Mouse (Mus musculus) retina, postnatal 7 days (tissue): ENCODE data around the gene Kank2.
A peak's percentile ranks its signal among the peaks of the same experiment; 100 is the strongest.
"Not testable (repeated sequence)": the region's sequence is repeated elsewhere in the genome, so short reads cannot be mapped to it uniquely, and the experiment has no call there.

Experiments
- DNase-seq: peaks from one replicate; pipeline ENCODE4 v3.0.0-alpha.2; 2012; ENCODE audit warnings: low read depth, low spot score

Kank2 gene

DNA sequence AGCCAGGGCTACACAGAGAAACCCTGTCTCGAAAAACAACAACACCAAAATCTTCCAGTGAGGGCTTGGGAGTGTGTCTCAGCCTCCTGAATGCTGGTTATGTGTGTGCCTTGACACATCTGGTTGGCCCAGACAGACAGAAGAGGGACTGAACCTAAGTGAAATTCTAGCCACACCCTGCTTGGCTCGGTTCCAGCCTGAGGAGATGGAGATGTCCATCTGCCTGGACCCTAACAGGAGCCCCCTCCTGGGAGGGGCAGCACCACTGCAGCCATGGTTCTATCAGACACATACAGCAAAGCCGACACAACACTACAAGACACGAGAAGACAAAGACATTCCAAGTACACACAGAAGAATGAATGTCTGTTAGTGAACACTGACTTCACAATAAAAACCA lies 19.6 kb upstream of the Kank2 start:
- DNase-seq: no peak

DNA sequence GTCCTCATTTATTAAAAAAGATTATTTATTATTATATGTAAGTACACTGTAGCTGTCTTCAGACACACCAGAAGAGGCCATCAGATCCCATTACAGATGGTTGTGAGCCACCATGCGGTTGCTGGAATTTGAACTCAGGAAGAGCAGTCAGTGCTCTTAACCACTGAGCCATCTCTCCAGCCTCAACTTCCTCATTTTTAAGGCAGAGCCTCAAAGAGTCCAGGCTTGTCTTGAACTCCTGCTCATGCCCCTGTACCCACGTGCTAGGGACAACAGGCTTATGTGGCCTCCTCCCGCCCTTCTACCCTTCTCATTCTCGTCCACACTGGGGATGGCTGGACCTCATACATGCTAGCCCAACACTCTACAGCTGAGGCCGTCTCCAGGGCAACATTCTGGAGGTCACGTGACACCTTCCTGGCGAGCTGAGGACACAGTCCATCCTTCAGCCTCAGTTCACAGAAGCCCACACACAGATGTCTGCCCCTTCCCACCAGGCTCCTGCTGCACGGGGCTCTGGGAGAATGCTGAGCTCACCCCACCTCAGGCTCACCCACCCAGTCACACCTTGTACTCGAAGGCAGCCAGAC lies 18.3 kb upstream of the Kank2 start:
- no peak for DNase-seq

DNA sequence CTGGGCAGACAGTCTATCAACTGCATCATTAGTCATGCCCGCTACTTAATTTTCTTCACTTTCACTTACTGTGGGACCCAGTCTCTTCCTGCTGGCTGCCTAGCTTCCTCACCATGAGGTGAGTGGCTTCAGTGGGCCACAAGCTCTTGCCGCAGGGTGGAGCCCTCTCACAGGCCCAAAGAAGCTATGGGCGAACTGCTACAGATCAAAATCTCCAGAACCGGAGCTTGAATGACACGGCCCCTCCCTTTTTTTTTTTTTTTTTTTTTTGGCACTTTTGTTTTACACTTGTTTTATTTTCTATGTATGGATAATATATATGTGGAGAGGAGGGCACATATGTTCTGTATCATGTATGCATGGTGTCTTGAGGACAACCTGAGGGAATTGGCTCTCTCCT lies 12.6 kb upstream of the Kank2 start:
- DNase-seq: no peak

DNA sequence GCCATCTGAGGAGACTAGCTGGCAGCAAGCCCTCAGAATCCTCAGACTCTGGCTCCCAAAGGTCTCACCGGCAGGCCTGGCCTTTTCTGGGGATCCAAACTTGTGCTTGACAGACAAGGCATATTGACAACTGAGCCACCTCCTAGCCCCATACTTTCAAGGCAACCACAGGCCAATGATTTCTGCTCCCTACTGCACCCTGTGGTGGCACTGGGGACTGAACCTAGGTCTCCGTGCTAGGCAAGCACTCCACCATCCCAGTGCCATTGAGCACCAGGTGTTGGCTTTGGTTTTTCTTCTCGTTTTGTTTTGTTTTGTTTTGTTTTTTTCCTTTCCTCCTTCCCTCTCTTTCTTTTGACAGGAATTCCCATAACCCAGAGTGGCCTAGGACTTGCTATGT lies 10.0 kb upstream of the Kank2 start:
- DNase-seq: no peak

DNA sequence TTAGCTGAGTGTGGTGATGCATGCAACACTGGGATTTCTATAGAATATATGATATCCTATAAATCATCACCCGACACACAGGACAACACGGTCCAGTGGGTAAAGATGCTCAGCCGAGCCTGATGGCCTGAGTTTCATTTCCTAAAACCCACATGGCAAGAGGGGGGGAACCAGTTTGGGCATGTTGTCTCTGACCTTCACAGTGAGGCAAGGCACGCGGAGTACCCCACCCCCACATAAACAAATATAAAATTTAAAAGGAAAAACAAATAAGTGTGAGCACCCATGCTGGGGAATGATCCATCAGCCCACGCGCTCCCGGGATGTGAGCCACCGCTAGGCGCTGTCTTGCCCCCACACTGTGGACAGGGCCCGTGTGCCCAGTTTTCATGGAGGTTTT lies 8.4 kb upstream of the Kank2 start:
- no peak for DNase-seq

DNA sequence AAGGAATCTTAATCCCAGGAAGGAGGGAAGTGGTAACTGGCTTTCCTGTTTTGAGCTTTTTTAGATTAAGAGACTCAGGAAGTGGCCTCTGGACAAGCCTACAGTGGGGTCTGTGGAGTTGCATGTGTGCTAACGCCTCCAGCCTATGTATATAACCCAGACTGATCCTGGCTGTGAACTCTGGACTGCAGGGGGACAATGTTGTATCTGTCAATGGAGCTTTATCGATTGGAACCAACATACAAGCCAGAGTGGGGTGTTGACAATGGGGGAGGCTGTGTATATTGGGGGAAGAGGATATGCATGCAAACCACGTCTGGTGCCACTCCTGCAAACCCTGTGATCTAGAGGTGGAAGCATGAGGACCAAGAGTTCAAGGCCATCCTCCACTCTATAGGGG lies 7.8 kb upstream of the Kank2 start:
- no peak for DNase-seq

DNA sequence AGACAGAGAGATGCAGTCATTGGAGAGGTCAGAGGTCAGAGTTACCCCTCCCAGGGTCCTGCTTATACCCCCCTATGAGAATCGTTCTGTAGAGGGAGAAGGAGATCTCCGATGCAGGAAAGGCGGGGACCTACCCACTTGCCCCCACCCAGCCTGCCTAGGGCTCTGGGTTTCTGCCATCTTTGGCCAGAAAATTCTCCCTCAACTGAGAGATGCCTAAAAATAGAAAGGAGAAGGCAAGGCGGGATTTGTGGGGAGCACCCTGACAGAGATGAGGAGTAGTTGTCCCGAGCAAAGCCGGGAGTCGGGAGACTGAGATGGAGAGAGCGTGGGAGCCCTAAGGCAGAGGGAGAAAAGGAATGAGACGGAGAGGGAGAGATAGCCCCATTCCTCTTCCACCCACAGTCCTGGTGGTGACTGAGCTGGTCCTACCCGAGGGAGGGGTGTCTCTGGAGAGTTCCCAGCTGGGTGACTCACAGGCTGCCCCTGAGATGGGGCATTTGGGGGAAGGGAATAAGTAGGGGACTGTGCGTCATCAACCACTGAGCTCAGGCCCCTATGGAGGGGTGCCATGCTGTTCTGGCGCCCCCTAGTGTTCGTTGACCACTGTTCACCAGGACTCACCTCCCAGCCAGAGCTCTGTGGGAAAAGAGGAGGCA lies 5.6 kb upstream of the Kank2 start:
- peak; percentile 80 for DNase-seq

DNA sequence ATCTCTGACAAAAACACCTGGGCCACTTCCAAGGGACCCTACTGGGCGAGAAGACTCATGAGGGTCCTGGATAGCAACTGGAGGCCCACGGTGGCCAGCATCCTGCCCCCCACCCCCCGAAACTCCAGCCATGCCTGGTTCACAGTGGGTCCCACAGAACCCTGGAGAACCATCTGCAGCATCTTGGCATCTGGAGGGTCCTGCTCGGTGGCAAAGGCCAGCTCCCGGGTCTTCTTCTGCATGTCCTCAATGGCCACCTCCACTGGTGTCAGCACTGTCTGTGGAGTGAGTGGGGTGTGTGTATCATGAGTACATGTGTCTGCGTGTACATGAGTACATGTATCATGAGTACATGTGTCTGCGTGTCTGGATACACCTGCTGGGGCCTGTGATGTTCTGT lies 3.0 kb upstream of the Kank2 start:
- no peak for DNase-seq

DNA sequence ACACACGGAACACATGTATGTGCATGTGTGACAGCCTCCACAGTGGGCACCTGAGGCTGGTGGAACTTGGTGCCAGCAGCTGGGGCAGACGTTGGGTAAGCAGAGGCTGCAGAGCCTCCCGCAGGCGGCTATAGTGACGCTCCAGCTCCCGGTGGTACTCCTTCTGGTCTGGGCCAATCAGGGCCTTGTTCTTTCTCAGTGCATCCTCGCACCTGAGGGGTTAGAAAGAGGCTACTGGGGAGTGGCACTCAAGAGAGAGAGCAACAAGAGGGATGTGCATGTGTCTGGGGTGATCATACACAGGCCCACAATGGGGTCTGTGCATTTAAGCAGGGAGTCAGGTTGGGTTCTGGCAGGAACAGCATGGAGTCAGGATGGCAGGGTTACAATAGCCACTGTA lies 2.6 kb upstream of the Kank2 start:
- DNase-seq: no peak

DNA sequence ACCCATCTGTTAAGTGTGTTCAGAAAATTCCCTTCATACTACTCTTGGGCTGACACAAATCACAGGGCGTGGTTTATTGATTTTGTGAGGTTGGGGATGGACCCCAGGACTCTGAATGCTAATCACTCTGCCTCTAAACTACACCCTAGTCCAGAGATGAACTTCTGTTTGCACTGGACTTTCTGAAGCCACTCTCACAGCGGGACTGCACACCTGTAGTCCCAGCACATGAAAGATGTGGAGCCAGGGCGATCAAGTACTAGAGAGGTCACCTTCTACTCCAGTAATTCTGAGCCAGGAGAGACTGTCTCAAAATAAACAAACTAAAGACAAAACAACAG lies 436 bp upstream of the Kank2 start:
- no peak for DNase-seq

DNA sequence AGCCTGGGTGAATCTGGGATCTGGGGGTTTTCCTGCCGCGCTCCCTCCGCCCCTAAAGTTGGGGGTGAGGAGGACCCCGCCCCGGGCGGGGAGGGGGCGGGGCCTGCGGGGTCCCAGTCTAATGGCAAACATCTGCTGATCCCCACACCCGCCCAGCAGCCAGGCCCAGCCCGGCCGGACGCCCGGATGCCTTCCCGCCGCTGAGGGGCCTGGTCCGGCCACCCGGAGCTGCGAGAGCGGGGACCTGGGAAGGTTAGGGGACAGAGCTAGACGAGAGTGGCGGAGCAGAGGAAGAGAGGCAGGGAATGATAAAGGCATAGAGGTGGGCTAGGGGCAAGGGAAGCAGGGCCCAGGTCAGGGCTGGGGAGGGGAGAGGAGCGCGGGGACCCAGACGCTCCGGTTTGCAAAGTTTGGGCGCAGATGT lies 611 bp downstream of the Kank2 start:
- DNase-seq: no peak

DNA sequence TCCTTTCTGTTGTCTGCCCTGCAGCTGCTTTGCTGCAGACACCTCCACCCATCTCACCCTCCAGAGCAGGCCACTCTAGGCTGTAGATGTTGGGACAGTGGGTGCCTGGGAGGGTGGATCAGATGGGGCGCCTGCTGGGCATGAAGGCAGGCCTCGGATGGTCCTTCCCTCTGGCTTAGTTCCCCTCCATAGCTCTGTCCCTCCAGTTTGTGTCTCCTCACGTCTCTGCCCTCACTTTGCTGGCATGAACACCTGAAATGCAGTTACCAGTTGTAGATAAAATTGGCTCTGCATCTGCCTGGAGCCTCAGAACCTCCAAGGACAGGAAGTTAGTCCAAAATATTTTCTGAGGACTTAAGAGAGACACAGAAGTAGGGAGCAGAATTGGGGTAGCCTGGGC lies 1.6 kb downstream of the Kank2 start:
- DNase-seq: no peak

DNA sequence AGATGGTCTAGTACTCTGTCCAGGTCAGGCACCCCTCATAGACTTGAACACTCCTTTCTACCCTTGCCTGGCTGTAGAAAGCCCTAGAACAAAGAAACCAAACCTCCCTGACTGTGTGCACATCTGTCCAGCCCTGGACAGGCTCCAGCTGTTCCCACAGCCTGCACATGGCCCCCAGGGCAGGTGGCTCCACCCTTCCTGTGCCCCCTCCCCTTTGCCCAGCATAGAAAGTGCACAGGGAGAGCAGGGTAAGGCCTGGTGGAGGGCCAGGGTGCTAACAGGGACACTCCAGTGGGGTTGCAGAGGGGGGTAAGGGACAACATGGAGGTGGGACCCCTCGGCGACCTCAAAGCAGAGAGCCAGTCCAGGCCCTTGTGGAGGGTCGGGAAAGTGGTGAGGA lies 2.3 kb downstream of the Kank2 start:
- no peak for DNase-seq

DNA sequence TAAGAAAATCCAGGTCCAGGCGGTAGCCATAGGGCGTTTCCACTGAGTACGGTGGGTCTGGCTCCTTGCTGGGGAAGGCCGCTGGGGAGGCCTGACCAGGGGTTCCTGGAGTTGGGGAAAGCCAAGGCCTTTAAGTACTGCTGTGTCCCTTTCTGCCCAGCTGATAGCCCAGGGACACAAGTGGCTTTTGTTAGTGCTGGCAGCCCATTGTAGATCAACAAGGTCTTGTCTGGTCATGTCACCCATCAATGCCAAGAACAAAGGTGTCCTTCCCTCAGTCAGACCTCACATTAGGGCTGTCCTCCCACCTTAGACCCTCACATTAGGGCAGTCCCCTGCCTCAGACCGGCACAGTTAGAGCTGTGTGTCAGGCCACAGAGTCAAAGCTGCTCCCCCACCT lies 3.0 kb downstream of the Kank2 start:
- DNase-seq: no peak

DNA sequence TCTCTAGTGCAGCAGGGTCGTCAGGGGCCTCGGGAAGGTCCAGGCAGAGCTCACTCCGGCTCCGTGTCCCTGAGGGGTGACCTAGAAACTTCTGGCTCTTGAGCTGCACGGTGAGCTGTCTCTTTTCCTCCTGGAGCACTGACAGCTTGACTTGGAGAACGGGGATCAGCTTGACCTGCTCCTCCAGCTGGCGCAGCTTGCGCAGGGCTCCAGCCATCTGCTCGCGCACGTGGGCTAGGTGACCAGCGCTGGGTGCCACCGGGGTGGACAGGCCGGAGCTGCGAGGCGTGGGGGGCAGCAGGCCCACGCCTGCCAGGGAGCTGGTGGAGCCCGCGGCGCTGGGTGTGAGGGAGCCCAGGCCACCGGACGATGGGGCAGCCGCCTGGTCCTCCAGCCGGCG lies 3.6 kb downstream of the Kank2 start:
- DNase-seq: no peak

DNA sequence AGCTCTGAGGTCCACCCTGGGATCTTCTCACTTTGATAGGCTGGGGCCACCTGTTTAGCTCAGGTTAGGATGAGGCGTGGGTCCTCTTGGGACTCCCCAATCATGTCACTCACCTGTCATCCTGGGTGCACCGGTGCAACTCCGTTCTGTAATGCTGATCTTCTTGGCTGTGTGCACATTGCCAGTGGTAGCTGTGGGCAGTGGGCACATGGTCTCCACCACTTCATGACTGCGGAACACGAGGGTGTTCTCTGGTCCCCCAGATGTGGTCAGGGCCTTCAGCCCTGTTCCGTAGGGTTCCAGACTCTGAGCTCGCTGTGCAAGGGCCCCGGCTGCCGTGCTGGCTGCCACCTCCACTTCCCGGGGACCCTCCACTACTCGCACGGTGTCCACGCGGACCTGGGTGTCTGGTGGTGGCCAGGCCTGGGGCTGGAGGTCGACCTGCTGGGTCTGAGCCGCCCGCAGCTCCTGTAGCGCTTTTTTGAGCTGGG lies 4.2 kb downstream of the Kank2 start:
- DNase-seq: no peak

DNA sequence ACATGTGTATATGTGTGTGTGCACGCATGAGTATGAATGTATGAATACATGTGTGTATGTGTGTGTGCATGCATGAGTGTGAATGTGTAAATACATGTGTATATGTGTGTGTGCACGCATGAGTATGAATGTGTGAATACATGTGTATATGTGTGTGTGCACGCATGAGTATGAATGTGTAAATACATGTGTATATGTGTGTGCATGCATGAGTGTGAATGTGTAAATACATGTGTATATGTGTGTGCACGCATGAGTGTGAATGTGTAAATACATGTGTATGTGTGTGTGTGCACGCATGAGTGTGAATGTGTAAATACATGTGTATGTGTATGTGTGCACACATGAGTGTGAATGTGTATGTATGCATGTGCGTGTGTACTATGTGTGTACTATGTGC lies 5.0 kb downstream of the Kank2 start:
- DNase-seq: not testable (repeated sequence)

DNA sequence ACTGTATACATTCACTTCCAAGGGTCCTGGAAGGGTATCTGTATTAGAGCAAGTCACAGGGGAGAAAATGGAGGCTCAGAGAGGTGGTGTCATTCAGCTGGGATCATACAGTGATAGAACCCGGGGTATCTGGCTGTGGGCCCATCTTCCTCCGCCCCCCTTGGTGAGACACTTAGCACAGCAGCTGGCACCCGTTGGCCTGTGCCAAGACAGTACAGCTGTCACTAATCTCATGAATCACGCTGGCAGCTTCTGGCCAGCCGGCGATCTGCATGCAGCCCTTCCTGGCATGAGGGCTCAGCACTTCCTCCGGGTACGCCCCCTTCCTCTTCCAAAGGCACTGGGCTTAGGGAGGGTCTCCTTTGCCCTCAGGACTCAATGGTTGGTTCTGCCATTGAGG lies 5.9 kb downstream of the Kank2 start:
- DNase-seq: peak; percentile 50

DNA sequence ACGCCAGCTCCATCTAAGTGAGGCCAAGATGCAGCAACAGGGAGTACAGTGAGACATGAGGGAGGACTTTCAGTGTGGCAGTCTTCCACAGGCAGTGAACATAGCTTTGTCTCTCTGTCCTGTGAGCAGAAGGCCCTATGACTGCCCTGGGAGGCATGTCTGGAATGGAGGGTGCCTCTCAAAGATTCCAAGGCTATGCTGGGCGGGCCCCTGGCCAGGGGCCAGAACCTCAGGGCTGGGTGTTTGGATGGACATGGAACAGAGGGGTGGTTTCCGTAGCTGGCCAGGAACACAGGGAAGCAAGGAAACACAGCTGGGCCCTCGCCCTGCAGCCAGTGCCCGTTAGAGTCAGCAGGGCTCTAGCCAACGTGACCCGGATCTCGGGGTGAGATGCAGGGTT lies 6.7 kb downstream of the Kank2 start:
- DNase-seq: no peak

DNA sequence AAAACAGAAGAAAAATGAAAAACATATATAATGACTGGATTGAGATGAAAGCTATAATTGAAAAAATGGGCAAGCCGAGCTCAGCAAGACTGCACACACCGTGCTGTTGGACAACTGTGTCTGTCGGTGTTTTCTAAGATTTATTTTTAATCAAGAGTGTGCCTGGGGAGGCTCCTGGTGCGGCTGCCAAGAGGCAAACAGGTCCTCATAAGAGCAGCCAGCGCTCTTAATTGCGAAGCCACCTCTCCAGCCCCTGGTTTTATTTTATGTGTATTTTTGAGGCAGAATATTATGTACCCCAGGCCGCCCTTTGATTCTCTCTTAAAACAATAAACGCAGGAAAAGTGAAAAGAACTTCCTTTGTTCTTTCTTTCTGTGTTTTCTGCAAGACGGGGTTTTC lies 10.3 kb downstream of the Kank2 start:
- no peak for DNase-seq

DNA sequence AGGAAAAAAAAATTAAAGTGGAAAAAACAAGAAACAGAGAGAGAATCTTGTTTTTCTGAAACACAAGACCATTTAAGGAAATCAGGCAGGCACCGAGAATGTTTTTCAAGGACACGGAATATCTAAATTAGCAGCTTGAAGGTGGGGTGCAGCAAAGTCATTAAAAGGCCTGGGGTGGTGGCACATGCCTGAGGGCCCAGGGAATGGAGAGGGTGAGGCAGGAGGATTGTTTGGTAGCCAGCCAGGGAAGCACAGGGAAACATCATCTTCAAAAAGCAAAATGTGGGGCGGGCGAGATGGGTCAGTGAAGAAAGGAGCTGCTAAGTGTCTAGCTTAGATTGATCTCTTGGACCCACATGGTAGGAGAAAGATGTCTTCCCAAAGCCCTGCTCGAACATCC lies 10.9 kb downstream of the Kank2 start:
- DNase-seq: no peak

DNA sequence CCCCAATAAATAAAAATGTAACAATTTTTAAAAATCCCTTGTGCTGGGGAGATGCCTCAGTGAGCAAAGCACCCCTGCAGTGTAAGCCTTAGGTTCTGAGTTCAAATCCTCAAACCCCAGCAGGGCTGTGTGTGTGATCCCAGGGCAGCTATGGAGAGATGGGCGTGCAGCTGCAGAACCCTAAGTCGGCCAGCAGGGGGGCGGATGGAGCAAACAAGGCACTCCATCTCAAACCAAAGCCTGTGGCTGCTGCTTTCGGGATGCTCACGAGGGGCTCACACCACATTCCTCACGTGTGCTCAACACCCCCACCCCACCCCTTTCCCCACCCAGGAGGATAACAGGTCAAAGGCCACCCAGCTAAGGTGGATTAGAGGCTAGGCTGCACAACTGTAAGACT lies 11.6 kb downstream of the Kank2 start:
- peak; percentile 31 for DNase-seq

DNA sequence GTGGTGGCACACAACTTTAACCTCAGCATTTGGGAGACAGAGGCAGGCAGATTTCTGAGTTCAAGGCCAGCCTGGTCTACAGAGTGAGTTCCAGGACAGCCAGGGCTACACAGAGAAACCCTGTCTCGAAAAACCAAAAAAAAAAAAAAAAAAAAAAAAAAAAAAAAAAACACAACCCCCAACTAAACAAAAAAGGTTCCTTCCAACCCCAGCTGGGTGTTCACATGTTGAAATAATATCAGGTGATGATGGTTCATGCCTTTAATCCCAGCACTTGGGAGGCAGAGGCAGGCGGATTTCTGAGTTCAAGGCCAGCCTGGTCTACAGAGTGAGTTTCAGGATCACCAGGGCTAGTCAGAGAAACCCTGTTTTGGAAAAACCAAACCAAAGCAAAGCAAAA lies 12.2 kb downstream of the Kank2 start:
- DNase-seq: not testable (repeated sequence)
